11 mouse cellular contexts compared by ENCODE assay signal in the genomic region with DNA sequence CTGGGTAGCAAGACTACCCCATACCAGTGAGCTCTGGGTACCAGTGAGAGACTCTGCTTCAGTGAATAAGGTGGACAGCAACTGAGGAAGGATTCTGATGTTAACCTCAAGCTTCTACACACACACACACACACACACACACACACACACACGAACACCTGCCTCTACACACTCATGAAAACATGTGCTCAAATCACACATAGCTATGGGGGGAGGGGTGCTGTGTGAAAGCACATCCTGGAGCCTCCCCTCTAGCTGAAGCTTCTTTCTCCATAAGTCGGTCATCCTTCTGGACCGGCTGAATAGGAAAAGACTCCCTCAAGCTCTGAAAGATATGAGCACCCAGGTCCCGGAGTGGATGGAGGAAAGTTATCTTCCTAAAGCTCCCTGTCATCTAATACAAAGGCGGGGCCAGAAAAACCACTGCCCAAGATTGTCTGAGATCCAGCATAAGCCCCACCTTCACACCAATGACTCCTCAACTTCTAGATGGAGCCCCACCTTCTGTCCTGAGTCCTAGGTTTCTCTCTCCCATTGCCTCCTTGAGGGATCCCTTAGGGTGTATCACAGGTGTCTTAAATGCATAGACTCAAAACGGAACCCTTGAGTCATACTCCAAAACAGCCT.
"Had no signal": no experiment of that assay in that cellular context is flagged by ENCODE, and none has a peak within 500 bp of the region (broad histone marks: within the 10 kb centered on the region; RNA-seq: fewer than 3 reads in every experiment).

No protein-coding gene starts in this region.

- H3K36me3 ChIP-seq: liver, embryonic 12.5 days; midbrain, embryonic 13.5 days had no signal

- DNase-seq: kidney, adult 11 months; kidney, adult 9 months; kidney, postnatal 36 days; left cerebral cortex, postnatal 4 days; lung, embryonic 14.5 days; lung, postnatal 14 days; right cerebral cortex, adult 18-20 months; right cerebral cortex, postnatal 25 days had no signal

- H3K27ac ChIP-seq: kidney, postnatal 0 days; liver, embryonic 12.5 days; midbrain, embryonic 13.5 days had no signal

- H3K4me1 ChIP-seq: liver, embryonic 12.5 days; midbrain, embryonic 13.5 days had no signal

- H3K4me3 ChIP-seq: liver, embryonic 12.5 days; midbrain, embryonic 13.5 days had no signal

- H3K27me3 ChIP-seq: liver, embryonic 12.5 days had no signal

- ATAC-seq: liver, embryonic 12.5 days; midbrain, embryonic 13.5 days had no signal
